Mouse (Mus musculus) fat pad, adult 2 months (tissue): ENCODE data around the gene Rgs6.

Experiments used
- DNase-seq: peaks from one replicate; pipeline ENCODE4 v3.0.0-alpha.2; 2011; ENCODE audit warnings: low read depth, low spot score; ENCODE audit errors: extremely low read depth

Gene Rgs6

GRCm38 (mm10) chr12:83114396-83115053 lies 526.4 kb downstream of the Rgs6 start:
- no peak for DNase-seq

- no peak for DNase-seq
Observed at GRCm38 (mm10) chr12:83124111-83124510, 536.0 kb downstream of the Rgs6 start.

- no peak for DNase-seq
Observed at GRCm38 (mm10) chr12:83125284-83125683, 537.2 kb downstream of the Rgs6 start.

GRCm38 (mm10) chr12:83126923-83127322 lies 538.8 kb downstream of the Rgs6 start:
- DNase-seq, result no peak

DNA sequence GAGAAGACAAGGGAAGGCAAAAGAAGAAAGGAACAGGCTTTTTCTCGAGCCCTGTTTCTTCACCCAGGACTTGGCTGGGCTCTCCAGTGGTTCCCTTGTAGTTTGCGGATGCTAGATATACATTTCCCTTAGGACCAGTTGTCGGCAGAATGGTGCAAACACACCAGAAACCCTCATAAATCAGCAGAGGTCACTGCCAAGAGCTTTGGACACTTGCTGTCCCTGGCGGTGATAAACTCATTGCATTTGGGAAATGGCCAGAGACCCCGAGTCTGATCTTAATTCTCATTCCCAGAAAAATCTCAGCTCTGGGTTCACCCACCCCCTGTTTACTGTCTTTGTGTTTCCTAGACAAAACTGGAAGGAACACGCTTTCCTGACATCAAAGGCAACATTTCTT lies 539.9 kb downstream of the Rgs6 start:
- no peak for DNase-seq

DNA sequence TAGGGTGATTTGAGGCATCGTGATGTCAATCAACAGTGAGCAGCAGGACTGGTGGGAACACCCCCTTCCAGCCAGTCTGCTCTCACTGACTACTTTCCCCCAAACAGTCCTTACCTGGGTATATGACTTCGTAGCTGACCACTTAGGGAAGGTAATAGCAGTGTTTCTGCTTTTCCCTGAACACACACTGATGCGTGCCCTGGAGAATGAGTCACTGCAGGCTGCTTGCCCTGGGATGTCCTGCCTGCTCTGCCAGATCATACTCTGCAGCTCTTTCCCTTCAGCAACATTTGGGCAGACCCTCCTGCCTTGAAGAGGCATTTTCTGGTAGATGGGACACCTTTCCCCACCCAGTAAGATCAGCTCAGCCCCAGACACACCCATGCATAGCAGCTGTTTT lies 540.5 kb downstream of the Rgs6 start:
- no peak for DNase-seq

DNA sequence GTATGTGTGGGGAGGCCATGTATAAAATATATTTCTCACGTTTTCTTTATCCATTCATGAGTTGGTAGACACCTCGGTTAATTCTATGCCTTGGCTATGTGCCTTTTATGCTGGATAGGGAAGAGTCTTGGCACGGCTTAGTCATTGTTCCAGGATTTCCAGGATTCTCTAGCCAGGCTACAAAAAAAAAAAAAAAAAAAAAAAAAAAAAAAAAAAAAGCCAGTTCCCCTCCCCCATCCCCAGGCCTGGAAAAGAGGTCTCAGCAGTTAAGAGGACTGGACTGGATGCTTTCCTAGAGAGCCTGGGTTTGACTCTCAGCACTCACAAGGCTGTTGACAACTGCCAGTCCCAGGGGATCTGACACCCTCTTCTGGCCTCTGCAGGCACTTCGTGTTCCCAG lies 543.3 kb downstream of the Rgs6 start:
- DNase-seq, result no peak

GRCm38 (mm10) chr12:83133827-83134226 lies 545.7 kb downstream of the Rgs6 start:
- DNase-seq, result no peak

DNA sequence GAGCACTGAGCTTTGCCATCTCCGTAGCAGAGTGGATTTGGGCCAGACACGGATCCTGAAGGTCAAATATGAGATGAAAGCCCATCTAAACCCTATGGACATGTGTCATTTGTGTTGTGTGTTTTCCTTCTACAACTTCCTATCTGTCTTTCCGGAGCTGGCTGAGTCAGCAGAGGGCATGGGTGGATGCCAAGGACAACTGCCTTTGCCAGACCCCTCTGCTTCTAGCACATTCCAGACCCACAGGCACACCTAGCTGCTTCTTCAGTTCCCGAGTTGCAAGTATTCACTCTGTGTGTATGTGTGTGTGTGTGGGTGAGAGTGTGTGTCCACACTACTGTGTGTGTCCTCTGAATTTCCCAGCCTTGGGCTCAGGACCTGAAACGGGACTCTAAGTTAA lies 547.9 kb downstream of the Rgs6 start:
- no peak for DNase-seq

DNA sequence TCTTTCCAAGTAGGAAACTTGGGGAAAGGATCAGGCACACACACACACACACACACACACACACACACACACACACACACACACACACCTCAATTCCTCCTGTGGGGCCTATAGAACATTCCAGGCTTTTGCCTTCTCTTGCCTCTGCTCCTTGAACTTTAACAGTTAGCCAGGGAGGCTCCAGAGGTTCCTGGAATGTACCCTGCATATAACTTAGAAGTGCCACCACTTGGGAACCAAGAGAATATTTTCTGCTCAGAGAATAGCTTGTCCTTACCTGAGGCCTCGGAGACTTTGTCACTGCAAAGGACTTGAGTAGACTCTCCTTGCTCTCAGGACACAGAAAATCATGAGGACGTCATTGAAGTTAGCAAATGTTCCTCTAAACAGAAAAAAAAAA lies 548.4 kb downstream of the Rgs6 start:
- no peak for DNase-seq

- no peak for DNase-seq
Observed at GRCm38 (mm10) chr12:83137001-83137400, 548.9 kb downstream of the Rgs6 start.

GRCm38 (mm10) chr12:83141164-83141563 lies 553.1 kb downstream of the Rgs6 start:
- no peak for DNase-seq

DNA sequence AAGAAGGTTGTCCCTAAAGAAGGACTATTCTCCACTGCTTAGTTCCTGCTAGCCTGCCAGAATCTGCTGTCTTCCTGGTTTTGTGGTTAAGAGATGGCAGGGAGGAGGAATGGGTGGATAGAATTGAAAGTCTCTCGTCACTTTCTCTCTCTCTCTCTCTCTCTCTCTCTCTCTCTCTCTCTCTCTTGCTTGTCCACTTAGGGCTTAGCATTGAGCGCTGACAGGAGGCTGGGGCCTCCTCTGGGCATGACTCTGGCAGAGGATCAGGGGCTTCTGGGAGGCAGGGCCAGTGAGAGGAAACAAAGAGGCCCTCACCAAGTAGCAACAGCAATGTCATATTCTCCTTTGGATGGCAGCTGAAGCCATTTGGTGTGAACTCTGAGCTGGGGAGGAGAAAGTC lies 554.4 kb downstream of the Rgs6 start:
- no peak for DNase-seq

DNA sequence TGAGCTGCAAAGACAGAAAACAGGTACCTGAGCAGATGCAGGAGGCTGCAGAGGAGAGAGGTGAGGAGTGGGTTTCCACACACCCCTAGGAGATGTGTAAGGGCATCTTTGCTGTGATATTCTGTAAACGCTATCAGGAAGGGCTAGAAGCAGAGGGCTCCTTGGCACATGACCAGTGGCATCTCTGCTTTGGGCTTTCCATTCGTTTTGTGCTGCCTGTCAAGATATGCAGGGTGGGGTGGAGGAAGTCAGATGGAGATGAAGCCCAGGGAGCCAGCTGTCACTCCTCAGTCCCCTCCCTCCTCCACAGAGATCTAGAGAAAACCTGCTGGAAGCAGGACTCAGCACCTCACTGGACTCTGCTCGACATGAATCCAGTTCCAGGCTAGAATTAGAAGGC lies 555.0 kb downstream of the Rgs6 start:
- DNase-seq, result no peak

GRCm38 (mm10) chr12:83143574-83143973 lies 555.5 kb downstream of the Rgs6 start:
- no peak for DNase-seq

DNA sequence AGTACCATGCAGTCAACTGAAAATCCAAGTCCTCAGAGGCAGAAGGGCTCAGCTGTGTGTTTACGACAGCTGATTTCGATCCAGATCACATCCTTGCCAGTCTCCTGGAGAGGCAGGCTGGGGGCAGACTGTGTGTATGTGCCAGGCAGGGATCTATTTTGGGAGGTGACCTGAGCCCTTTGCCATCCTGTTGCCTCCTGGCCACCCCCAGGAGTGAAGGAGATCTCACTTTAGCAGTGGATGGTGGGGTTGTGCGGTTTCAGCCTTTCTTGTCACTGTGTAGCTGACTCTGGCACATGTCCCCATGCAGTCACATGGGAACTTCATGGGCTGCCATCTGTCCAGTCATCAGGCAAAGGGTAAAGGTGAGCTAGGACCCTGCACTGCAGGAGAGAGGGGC lies 557.0 kb downstream of the Rgs6 start:
- no peak for DNase-seq

DNA sequence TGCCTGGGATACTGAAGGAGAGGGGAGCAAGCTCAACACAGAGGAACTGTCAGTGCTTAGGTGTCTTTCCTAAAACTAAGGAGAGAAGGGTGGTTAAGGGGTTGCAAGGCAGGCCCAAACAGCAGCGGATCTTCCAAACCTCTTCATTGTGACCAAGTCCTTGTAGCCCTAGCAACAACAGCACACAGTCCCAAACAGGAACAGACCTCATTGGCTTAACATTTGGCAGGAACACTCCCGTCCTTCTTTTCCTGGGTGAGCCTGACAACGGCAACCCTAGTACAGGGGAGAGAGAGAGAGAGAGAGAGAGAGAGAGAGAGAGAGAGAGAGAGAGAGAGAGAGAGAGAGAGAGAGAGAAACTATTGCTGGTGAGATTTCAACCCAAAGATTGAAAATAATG lies 557.8 kb downstream of the Rgs6 start:
- DNase-seq, result no peak

DNA sequence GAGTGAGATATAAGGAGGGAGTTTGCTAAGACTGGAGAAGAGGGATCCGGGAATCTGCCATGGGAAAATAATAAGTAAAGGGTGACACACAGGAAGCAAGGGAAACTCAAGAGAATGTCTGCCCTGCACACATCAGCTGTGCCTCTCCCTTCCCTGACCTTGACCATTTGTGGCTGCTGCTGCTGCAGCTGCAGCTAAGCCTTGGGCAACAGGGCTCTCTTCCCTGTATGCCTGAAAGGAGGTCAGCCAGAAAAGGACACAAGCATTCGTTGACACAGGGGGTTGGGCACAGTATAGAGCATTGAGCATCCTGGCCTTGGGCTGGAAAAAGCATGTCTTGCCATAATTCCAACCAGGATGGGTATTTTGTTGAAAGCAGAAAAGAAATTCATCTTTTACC lies 558.8 kb downstream of the Rgs6 start:
- no peak for DNase-seq

- no peak for DNase-seq
Observed at GRCm38 (mm10) chr12:83150030-83150429, 561.9 kb downstream of the Rgs6 start.

GRCm38 (mm10) chr12:83150813-83151212 lies 562.7 kb downstream of the Rgs6 start:
- DNase-seq, result no peak

- DNase-seq, result no peak
Observed at GRCm38 (mm10) chr12:83151474-83151873, 563.4 kb downstream of the Rgs6 start.

DNA sequence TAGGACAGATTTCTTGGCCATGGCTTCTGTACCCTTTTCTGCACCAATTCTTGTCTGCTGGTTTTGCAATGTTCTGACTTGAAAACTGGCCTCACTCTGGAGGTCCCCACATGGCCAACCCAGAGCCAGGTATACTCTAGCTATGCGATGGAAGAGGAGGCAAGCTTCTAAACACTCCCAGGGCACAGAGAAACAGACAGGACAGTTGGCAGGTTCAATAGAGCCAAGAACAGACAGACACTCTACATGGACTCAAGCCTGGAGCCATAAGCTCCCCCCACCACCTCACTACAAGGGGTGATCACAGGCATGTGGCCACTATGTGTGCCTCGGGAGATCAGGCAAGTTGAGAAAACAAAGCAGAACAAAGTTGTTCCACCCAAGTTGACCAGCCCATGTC lies 572.1 kb downstream of the Rgs6 start:
- DNase-seq, result no peak

DNA sequence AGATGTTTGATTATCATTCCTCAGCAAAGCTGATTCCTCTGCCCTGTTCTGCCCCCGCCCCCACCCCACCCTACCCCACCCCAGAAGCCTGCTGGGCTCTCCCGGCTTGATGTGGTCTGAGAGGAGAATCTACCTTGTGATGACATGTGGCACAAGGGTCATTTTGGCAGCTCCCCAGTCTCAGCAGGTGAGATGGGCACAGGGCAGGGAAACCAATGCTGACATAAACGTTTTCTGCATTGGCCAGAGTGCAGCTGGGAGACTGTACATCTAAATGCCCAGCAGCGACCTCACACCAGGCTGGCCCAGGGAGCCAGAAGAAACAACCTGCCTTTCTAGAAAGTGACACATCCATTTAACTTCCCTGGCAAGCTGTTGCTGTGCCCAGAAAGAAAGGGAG lies 572.6 kb downstream of the Rgs6 start:
- DNase-seq, result no peak

DNA sequence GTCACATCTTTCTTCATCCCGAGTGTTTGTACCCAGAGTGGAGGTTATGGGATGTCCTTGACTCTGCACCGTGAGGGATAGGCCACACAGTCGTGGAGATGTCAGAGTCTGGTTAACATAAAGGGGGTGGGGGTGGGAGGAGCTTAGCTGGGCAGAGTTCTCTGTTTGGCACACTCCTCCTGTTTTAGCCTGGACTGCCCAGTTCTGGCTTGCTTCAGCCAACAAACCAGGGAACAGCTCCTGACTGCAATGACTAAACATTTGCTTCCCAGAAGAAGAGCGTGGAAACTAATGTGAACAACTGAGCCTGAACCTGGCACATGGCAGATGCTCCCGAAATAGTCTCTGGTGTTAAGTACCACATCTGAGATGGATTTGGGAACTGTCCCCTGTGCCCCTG lies 575.6 kb downstream of the Rgs6 start:
- no peak for DNase-seq
